Mouse (Mus musculus) liver, embryonic 12.5 days (tissue): ENCODE data around the gene Msh5. TPM values are rescaled to one million over a fixed set of nuclear protein-coding genes. Genes with fewer than 3 reads are reported as not detected.
"Not testable (repeated sequence)": the region's sequence is repeated elsewhere in the genome, so short reads cannot be mapped to it uniquely, and the experiment has no call there.

Experiments used
- ATAC-seq: fragments of 200-750 bp; cut with Nextera tagmentation; 2 replicates; pipeline ENCODE4 v1.8.0; 2017; ENCODE audit warnings: moderate number of reproducible peaks, mild to moderate bottlenecking, moderate library complexity
- H3K27ac ChIP-seq: fragments of 300-500 bp; sonication (generic); 2 replicates; pipeline ENCODE4 v1.5.1; 2016; ENCODE audit warnings: mild to moderate bottlenecking
- H3K27me3 ChIP-seq: fragments of 300-500 bp; sonication (generic); replicated peaks from 2 replicates; pipeline ENCODE4 v1.6.1; 2016; ENCODE audit warnings: mild to moderate bottlenecking, moderate library complexity
- H3K36me3 ChIP-seq: fragments of 300-500 bp; sonication (generic); 2 replicates; pipeline ENCODE4 v1.6.1; 2016; ENCODE audit warnings: mild to moderate bottlenecking, moderate library complexity
- H3K4me1 ChIP-seq: fragments of 300-500 bp; sonication (generic); 2 replicates; pipeline ENCODE4 v1.6.1; 2016
- H3K4me2 ChIP-seq: fragments of 300-500 bp; sonication (generic); 2 replicates; pipeline ENCODE4 v1.6.1; 2016; ENCODE audit warnings: mild to moderate bottlenecking, moderate library complexity
- H3K4me3 ChIP-seq: fragments of 300-500 bp; sonication (generic); 2 replicates; pipeline ENCODE4 v1.5.1; 2016; ENCODE audit warnings: mild to moderate bottlenecking, moderate library complexity
- H3K9ac ChIP-seq: fragments of 300-500 bp; sonication (generic); 2 replicates; pipeline ENCODE4 v1.6.1; 2016; ENCODE audit warnings: mild to moderate bottlenecking, moderate library complexity
- H3K9me3 ChIP-seq: fragments of 300-500 bp; sonication (generic); replicated peaks from 2 replicates; pipeline ENCODE4 v1.6.1; 2016; ENCODE audit warnings: mild to moderate bottlenecking, moderate library complexity
- WGBS: fragments of 180-500 bp; shearing (Covaris S2); methylation state at CpG from one replicate; pipeline ENCODE4 v1.1.7; 2016; ENCODE audit not compliant: insufficient replicate concordance; 5-methylcytosine and 5-hydroxymethylcytosine counted together
- polyA plus RNA-seq: library from polyadenylated mRNA; unstranded; fragments of >200 nt; fragmentation: Nextera tagmentation; extraction: Ambion mirVana; gene quantifications from 2 replicates; pipeline ENCODE4 v1.2.1, GENCODE M21; 2016

Gene Msh5
- polyA plus RNA-seq, 1 experiment from 2014 or later: 4.0 TPM

- no peak for ATAC-seq
- Histone ChIP-seq H3K4me3 (peak overlapping the region; percentile 97), H3K4me2 (peak overlapping the region; percentile 99), H3K9ac (peak overlapping the region; percentile 99), H3K4me1 (peaks cover 52% of the 10 kb centered on the region), H3K36me3 (peaks cover 63% of the 10 kb centered on the region), H3K27me3 (no peaks in the 10 kb centered on the region), H3K27ac (peak overlapping the region; percentile 98), H3K9me3 (no peaks in the 10 kb centered on the region)
- WGBS: 39% methylated on average over 9 of the region's 9 CpGs
Observed at GRCm38 (mm10) chr17:35003022-35003838, 43.3 kb downstream of the Msh5 start.

DNA sequence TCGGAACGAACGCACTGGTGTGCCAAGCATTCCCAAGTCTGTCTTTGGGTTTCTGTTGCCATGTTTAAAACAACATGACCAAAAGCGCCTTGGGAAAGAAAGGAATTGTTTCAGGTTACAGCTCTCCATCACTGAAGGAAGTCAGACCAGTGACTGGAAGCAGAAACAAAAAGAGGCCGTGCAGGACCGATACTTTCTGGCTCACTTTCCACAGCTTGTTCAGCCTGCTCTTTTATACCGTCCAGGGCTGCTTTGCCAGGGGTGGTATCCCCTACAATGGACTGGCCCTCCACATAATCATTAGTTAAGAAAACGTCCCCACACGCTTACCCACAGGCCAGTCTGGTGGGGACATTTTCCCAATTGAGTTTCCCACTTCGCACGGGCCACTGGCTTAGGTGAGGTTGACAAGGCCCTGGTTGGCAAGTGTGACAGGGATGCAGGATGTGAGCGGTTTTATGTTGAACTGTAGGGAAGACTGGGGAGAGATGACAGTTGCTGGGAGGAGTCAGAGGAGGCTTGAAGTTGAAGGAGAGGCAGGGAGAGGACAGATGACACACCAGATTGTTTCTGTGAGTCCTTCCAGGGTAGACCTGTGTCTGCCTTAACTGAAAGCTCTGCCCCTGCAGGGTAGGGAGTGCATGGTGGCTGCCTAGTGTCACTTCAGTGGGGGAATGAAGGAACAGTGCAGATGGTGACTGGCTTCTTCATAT lies 44.2 kb downstream of the Msh5 start:
- peak; percentile 38 for ATAC-seq

DNA sequence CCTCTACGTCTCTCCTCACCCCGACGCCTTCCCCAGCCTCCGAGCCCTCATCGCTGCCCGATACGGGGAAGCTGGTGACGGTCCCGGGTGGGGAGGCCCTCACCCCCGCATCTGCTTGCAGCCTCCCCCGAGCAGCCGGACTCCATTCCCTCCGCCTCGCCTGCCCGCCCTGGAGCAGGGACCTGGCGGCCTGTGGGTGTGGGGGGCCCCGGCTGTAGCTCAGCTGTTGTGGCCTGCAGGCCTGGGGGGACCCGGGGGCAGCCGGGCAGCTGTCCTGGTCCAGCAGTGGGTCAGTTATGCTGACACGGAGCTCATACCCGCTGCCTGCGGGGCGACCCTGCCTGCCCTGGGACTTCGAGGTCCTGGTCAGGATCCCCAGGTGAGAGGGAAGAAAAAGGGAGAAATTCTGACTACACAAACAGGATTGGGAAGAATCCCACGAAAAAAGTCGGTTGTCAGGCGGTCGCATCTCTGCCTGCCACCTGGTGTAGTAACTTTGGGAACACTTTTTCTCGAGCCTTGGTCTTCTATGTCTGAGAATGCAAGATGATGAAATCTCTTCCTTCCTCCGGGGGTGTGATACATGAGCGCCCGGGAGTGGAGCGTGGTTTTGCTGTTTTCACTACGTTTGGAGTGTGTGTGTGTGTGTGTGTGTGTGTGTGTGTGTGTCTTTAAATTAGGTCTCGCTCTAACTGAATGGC lies 44.9 kb downstream of the Msh5 start:
- ATAC-seq: peak; percentile 12; the same call in 1 of the 2 replicates
- H3K36me3 ChIP-seq: peaks cover 63% of the 10 kb centered on the region

More for the DNA sequence above, 44.2 kb downstream of the Msh5 start:
- Histone ChIP-seq H3K4me1 (peaks cover 61% of the 10 kb centered on the region), H3K9ac (peak overlapping the region; percentile 99), H3K4me2 (peak overlapping the region; percentile 99), H3K27me3 (no peaks in the 10 kb centered on the region), H3K36me3 (peaks cover 63% of the 10 kb centered on the region), H3K27ac (peak overlapping the region; percentile 98), H3K9me3 (no peaks in the 10 kb centered on the region; the same call in 1 of the 2 replicates), H3K4me3 (peak overlapping the region; percentile 97)
- 3% methylated on average over 12 of the region's 12 CpGs for WGBS

DNA sequence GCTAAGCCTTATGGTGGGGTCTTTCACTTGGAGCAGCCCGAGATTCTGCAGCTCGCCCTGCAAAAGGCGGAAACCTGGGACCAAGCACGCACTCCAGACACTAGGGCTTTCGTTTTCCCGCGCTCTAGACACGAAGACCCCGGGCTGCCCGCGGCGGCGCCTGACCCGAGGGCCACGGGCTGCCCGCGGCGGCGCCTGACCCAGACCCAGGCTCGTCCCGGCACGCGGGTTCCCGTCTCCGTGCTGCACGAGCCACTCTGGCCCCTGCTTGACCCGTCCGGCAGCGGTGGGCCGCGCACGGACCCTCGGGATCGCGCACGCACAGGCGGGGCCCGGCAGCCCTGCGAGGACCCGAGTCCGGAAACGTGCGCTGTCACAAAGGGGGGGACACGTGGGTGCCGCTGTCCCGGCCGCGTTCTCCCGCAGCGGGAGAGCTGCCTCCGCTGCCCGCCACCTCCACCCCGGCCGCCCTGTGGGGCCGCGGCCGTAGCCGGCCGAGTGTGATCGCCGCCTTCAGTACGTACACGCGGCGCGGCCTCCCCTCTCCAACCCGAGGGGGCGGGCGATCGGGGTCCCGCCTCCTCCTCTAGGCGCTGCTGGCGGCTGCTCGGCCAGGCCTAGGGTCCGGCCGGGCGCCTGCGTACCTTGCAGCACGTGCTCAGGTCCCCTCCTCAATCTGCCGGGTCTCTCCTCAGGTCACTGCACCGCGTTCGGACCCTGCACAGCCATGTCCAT lies 45.7 kb downstream of the Msh5 start, which contains the start of gene Vars:
Gene Vars, plus strand, starts transcription at position 271 of the 735 bp plus-strand sequence.
- Histone ChIP-seq H3K27ac (peak within 1 kb of the TSS; percentile 98), H3K36me3 (peaks cover 61% of the 10 kb centered on the region), H3K9me3 (no peaks in the 10 kb centered on the region; the same call in 1 of the 2 replicates), H3K4me2 (peak within 1 kb of the TSS; percentile 99), H3K4me1 (peaks cover 73% of the 10 kb centered on the region), H3K27me3 (no peaks in the 10 kb centered on the region), H3K4me3 (peak within 1 kb of the TSS; percentile 97), H3K9ac (peak within 1 kb of the TSS; percentile 99)
- WGBS: under 1% methylated on average over 81 of the region's 83 CpGs
- peak; percentile 81 for ATAC-seq

More for the DNA sequence above, 44.9 kb downstream of the Msh5 start:
- Histone ChIP-seq H3K27ac (peak overlapping the region; percentile 98), H3K4me2 (peak overlapping the region; percentile 99), H3K4me1 (peaks cover 68% of the 10 kb centered on the region), H3K9me3 (no peaks in the 10 kb centered on the region; the same call in 1 of the 2 replicates), H3K27me3 (no peaks in the 10 kb centered on the region), H3K9ac (peak overlapping the region; percentile 99), H3K4me3 (peak overlapping the region; percentile 97)
- under 1% methylated on average over 35 of the region's 35 CpGs for WGBS

DNA sequence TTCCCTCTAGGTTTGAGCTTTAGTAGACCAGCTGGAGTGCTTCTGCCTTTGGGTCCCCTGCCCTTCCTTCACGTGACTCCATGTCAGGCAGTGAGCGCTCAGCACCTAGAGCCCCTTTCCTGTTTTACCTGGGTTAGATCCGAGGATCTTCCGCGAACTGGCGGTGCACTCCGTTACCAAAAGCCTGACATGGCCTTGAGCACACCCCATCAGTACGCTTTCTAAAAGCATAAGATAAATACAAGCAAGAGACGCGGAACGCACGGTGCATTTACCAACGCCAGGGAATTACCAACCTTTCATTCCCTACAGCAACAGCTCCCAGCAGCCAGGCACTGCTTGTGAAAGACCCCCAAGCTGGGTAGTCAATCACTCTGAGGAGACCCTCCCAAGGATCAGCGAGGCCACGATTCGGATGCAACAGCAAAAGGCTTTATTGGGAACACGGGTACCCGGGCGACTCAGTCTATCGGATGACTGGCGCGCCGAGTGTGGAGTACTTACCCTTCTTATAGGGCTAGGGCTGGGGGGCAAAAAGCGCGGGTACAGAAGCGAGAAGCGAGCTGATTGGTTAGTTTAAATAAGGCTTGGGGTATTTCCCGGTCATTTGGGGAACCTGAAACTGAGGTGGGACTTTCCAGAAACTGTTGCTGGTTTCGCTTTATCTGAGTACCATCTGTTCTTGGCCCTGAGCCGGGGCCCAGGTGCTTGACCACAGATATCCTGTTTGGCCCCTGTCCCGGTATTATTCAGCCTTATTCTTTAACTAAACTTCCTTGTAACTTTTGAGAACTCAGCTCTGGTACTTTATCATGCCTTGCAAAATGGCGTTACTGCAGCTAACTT lies 46.5 kb downstream of the Msh5 start:
- peak overlapping the region; percentile 99 for H3K9ac ChIP-seq
- H3K36me3 ChIP-seq: peaks cover 58% of the 10 kb centered on the region
- not testable (repeated sequence) for H3K9me3 ChIP-seq, H3K27me3 ChIP-seq
- WGBS: 5% methylated on average over 31 of the region's 32 CpGs
- H3K4me1 ChIP-seq: peaks cover 78% of the 10 kb centered on the region
- peak overlapping the region; percentile 99 for H3K4me2 ChIP-seq
- peak; percentile 27 for ATAC-seq
- H3K27ac ChIP-seq: peak overlapping the region; percentile 98
- peak overlapping the region; percentile 97 for H3K4me3 ChIP-seq

DNA sequence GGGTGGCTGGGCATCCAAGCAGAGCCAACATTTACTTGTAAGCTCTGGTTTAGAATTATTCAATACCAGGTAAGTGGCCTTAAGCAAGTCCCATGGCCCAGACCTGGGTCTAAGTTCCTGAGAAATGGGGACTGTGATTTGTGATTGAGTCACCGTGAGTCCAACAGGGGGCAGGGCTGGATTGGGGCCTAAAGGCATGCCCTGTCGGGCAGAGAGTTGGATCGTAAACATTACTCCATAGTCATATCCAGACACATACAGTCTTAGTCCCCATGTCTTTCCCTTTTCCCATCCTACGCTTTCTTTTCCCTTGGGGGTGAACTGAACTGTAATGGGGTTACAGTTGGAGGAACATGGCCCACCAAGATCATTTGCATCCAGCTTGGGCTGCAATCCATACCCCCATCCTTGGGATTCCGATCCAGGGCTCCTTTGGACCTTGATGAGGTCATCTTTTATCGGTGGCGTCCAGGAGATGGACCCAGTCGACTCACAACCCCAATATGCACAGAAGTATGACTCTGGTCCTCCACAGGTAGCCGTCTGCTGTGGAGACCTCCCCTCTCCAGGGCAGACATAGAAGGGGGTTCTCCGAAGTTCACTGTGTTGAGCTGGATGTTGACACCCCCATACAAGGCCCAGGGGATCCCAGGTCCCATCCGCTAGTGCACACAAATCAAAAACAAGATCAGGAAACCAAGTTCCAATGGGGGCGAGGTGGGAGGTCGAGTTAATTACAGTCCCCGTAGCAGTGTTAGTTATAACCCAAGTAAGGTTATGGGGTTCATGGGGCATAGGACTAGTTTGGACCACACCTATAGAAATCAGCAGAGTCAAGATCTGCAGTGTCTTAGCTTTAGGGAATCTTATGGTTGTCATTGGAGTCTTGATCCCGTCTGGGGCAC lies 47.8 kb downstream of the Msh5 start:
- Histone ChIP-seq H3K27ac (peak overlapping the region; percentile 96), H3K36me3 (peaks cover 48% of the 10 kb centered on the region), H3K4me1 (peaks cover 65% of the 10 kb centered on the region), H3K9ac (peak overlapping the region; percentile 87), H3K4me3 (peak overlapping the region; percentile 97), H3K9me3 (no peaks in the 10 kb centered on the region; the same call in 1 of the 2 replicates), H3K27me3 (no peaks in the 10 kb centered on the region), H3K4me2 (peak overlapping the region; percentile 99)
- no peak for ATAC-seq
- 75% methylated on average over 15 of the region's 15 CpGs for WGBS

DNA sequence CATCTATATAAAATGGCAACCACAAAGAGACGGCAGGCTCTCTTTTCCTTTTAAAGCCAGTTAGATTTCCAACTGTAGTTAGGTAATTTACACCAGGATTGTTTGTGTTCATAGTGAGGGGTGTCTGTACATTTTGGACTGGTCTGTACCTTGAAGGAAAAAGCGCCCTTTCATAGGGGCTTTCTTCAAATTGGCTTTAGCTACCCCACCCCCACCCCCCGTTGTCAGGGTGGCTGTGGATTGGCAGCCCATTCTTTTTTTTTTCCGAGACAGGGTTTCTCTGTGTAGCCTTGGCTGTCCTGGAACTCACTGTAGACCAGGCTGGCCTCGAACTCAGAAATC lies 49.4 kb downstream of the Msh5 start:
- Histone ChIP-seq H3K4me2 (peak overlapping the region; percentile 99), H3K27ac (peak overlapping the region; percentile 96), H3K36me3 (peaks cover 51% of the 10 kb centered on the region), H3K9me3 (no peaks in the 10 kb centered on the region; the same call in 1 of the 2 replicates), H3K9ac (peak overlapping the region; percentile 87), H3K4me1 (peaks cover 48% of the 10 kb centered on the region), H3K27me3 (no peaks in the 10 kb centered on the region), H3K4me3 (peak overlapping the region; percentile 97)
- WGBS: 75% methylated on average over 5 of the region's 5 CpGs
- no peak for ATAC-seq

DNA sequence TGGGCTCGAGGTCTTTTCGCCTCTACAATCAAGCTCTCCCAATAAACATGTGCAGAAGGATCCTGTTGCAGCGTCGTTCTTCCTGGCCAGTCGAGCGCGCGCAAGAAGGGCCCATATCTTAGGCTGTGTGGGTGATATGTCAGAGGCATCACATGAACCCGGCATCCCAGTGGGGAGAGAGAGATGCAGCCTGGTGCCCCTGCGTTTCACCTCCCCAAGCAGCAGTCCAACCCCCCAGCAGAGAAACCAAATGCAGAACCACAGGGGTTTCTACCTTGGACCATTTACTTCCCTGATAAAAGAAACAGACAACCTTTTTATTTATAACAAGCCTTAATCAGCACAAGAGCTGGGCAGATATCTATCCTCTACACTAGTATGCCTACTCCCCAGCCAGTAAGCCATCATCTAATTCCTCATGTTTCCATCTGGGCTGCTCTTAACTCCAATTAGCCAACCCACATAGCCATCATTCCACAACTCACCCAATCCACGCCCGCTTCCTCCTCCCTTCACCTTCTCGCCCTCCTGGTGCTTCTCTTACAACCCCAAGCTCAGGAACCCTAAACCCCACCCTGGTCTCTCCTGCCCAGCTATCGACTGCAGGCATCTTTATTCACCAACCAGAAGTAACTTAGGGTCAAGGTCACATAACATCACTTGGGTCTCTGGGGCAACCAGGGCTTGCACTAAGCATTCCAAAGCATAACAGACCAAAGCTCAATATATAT lies 50.0 kb downstream of the Msh5 start:
- Histone ChIP-seq H3K36me3 (peaks cover 55% of the 10 kb centered on the region), H3K27me3 (no peaks in the 10 kb centered on the region), H3K4me3 (peak overlapping the region; percentile 97), H3K27ac (peak overlapping the region; percentile 96), H3K4me2 (peak overlapping the region; percentile 99), H3K9me3 (no peaks in the 10 kb centered on the region; the same call in 1 of the 2 replicates), H3K9ac (peak overlapping the region; percentile 87), H3K4me1 (peaks cover 45% of the 10 kb centered on the region)
- ATAC-seq: no peak
- 71% methylated on average over 13 of the region's 14 CpGs for WGBS

GRCm38 (mm10) chr17:34995927-34996326 lies 50.6 kb downstream of the Msh5 start:
- H3K4me1 ChIP-seq: peaks cover 45% of the 10 kb centered on the region
- not testable (repeated sequence) for H3K27me3 ChIP-seq, H3K9me3 ChIP-seq, ATAC-seq, H3K9ac ChIP-seq
- peak overlapping the region; percentile 70 for H3K27ac ChIP-seq
- peaks cover 62% of the 10 kb centered on the region for H3K36me3 ChIP-seq
- peak overlapping the region; percentile 51 for H3K4me2 ChIP-seq
- H3K4me3 ChIP-seq: peak overlapping the region; percentile 30
- 82% methylated on average over 4 of the region's 4 CpGs for WGBS
